In genomic region chr7:145299562-145300320, GRCm38 (mm10) we compare ENCODE assay signal across 8 mouse cellular contexts. TPM values are rescaled to one million over a fixed set of nuclear protein-coding genes. Genes with fewer than 3 reads are reported as not detected.
DNase-seq lines count a peak whose midpoint lies in the region; ATAC-seq lines count a peak whose summit lies in the region.
"Had no signal": no experiment of that assay in that cellular context is flagged by ENCODE, and none has a peak within 500 bp of the region (broad histone marks: within the 10 kb centered on the region; RNA-seq: fewer than 3 reads in every experiment).

No protein-coding gene starts in this region.

- DNase-seq in midbrain, embryonic 10.5 days (ENCODE audit: low spot score) = no peak
- DNase-seq in cerebellum, postnatal 25 days = peak; percentile 88 to 93
- peak; percentile 74 for DNase-seq in kidney, postnatal 10 days
- DNase-seq in layer of hippocampus, adult 8-10 months (ENCODE audit: low spot score in 2 of 2) = no peak

- H3K36me3 ChIP-seq in midbrain, embryonic 10.5 days = no peaks in the 10 kb centered on the region
- H3K36me3 ChIP-seq in midbrain, embryonic 13.5 days = no peaks in the 10 kb centered on the region
- H3K36me3 ChIP-seq in stomach, embryonic 16.5 days (ENCODE audit: control insufficient read depth, insufficient read depth, low read length) = no peaks in the 10 kb centered on the region
- H3K36me3 ChIP-seq in forebrain, embryonic 12.5 days (replicated peaks) = no peaks in the 10 kb centered on the region

- H3K9ac ChIP-seq in midbrain, embryonic 13.5 days (replicated peaks) = no peak overlapping the region
- H3K9ac ChIP-seq in stomach, embryonic 16.5 days (ENCODE audit: low read length) = no peak overlapping the region; the same call in 1 of the 2 replicates
- H3K9ac ChIP-seq in forebrain, embryonic 12.5 days = no peak overlapping the region

- H3K27ac ChIP-seq in midbrain, embryonic 10.5 days (replicated peaks) = peak overlapping the region; percentile 61
- H3K27ac ChIP-seq in midbrain, embryonic 13.5 days = no peak overlapping the region
- peak overlapping the region; percentile 75 for H3K27ac ChIP-seq in stomach, embryonic 16.5 days (ENCODE audit: low read length)
- H3K27ac ChIP-seq in forebrain, embryonic 12.5 days = no peak overlapping the region

- no peak for ATAC-seq in midbrain, embryonic 13.5 days
- ATAC-seq in stomach, embryonic 16.5 days (ENCODE audit: insufficient read depth, low FRiP score) = no peak
- no peak for ATAC-seq in forebrain, embryonic 12.5 days (ENCODE audit: low FRiP score)

- no peak overlapping the region for H3K4me3 ChIP-seq in midbrain, embryonic 10.5 days
- H3K4me3 ChIP-seq in midbrain, embryonic 13.5 days (replicated peaks) = no peak overlapping the region
- no peak overlapping the region for H3K4me3 ChIP-seq in stomach, embryonic 16.5 days (replicated peaks; ENCODE audit: low read length)
- H3K4me3 ChIP-seq in forebrain, embryonic 12.5 days (replicated peaks) = no peak overlapping the region

- H3K4me2 ChIP-seq in midbrain, embryonic 13.5 days (replicated peaks) = no peak overlapping the region
- no peak overlapping the region for H3K4me2 ChIP-seq in stomach, embryonic 16.5 days (ENCODE audit: low read depth, low read length)
- H3K4me2 ChIP-seq in forebrain, embryonic 12.5 days = no peak overlapping the region

- H3K4me1 ChIP-seq in midbrain, embryonic 10.5 days = peaks cover 36% of the 10 kb centered on the region
- H3K4me1 ChIP-seq in midbrain, embryonic 13.5 days (replicated peaks) = peaks cover 16% of the 10 kb centered on the region
- H3K4me1 ChIP-seq in stomach, embryonic 16.5 days (ENCODE audit: control insufficient read depth, insufficient read depth, low read length) = peaks cover 23% of the 10 kb centered on the region
- H3K4me1 ChIP-seq in forebrain, embryonic 12.5 days = peaks cover 24% of the 10 kb centered on the region

- peaks cover 15% of the 10 kb centered on the region for H3K27me3 ChIP-seq in midbrain, embryonic 10.5 days (ENCODE audit: low read depth, poor library complexity, severe bottlenecking)
- 0 out of 2 replicates have a peak, but pooled peaks cover 5% of the 10 kb centered on the region for H3K27me3 ChIP-seq in midbrain, embryonic 13.5 days
- H3K27me3 ChIP-seq in stomach, embryonic 16.5 days (ENCODE audit: control insufficient read depth, insufficient read depth, low read length) = no peaks in the 10 kb centered on the region
- H3K27me3 ChIP-seq in forebrain, embryonic 12.5 days = no peaks in the 10 kb centered on the region

- 61% methylated on average over 7 of the region's 7 CpGs for WGBS in midbrain, embryonic 10.5 days
- WGBS in midbrain, embryonic 13.5 days = 67% methylated on average over 7 of the region's 7 CpGs
- WGBS in stomach, embryonic 16.5 days = 51% methylated on average over 7 of the region's 7 CpGs
- 69% methylated on average over 7 of the region's 7 CpGs for WGBS in forebrain, embryonic 12.5 days

- H3K9me3 ChIP-seq in midbrain, embryonic 10.5 days (replicated peaks) = no peaks in the 10 kb centered on the region
- H3K9me3 ChIP-seq in midbrain, embryonic 13.5 days = no peaks in the 10 kb centered on the region
- no peaks in the 10 kb centered on the region for H3K9me3 ChIP-seq in stomach, embryonic 16.5 days (replicated peaks; ENCODE audit: control insufficient read depth, low read length)
- no peaks in the 10 kb centered on the region for H3K9me3 ChIP-seq in forebrain, embryonic 12.5 days

RNA-seq across cellular contexts. Expression of gene Mrgprf, which starts 0.9 kb away (rescaled TPM):
- polyA plus RNA-seq in midbrain, embryonic 10.5 days (2016; fragmentation: Nextera tagmentation; extraction: Ambion mirVana) = 0.37 and 0.63 TPM in 2 replicates
- polyA plus RNA-seq in midbrain, embryonic 13.5 days (2015; fragmentation: Nextera tagmentation; extraction: Ambion mirVana) = 2.4 and 2.8 TPM in 2 replicates
- polyA plus RNA-seq in stomach, embryonic 16.5 days (2015; fragmentation: Nextera tagmentation; extraction: Ambion mirVana) = 5.5 and 7.4 TPM in 2 replicates
- 0.46 and 0.47 TPM in 2 replicates for polyA plus RNA-seq in forebrain, embryonic 12.5 days (2016; fragmentation: Nextera tagmentation; extraction: Ambion mirVana)
- 1 to 10 TPM in 2 of 4 experiments, under 1 TPM in 2; 0.87 to 1.2 (median 1.1) TPM for total RNA-seq in layer of hippocampus, adult 8-10 months (2022)

RNA-seq across cellular contexts. Expression of gene Mrgprd, which starts 14.9 kb away (rescaled TPM):
- polyA plus RNA-seq in midbrain, embryonic 10.5 days (2016; fragmentation: Nextera tagmentation; extraction: Ambion mirVana) = not detected in 2 replicates
- polyA plus RNA-seq in midbrain, embryonic 13.5 days (2015; fragmentation: Nextera tagmentation; extraction: Ambion mirVana) = not detected in 2 replicates
- not detected in 2 replicates for polyA plus RNA-seq in stomach, embryonic 16.5 days (2015; fragmentation: Nextera tagmentation; extraction: Ambion mirVana)
- not detected in 2 replicates for polyA plus RNA-seq in forebrain, embryonic 12.5 days (2016; fragmentation: Nextera tagmentation; extraction: Ambion mirVana)
- total RNA-seq in layer of hippocampus, adult 8-10 months (2022) = not detected
- total RNA-seq: left cerebral cortex, postnatal 36 days had no signal

RNA-seq across cellular contexts. Expression of gene Tpcn2, which starts 15.9 kb away (rescaled TPM):
- polyA plus RNA-seq in midbrain, embryonic 10.5 days (2016; fragmentation: Nextera tagmentation; extraction: Ambion mirVana) = 5.4 and 6.8 TPM in 2 replicates
- polyA plus RNA-seq in midbrain, embryonic 13.5 days (2015; fragmentation: Nextera tagmentation; extraction: Ambion mirVana) = 2.7 and 4.2 TPM in 2 replicates
- polyA plus RNA-seq in stomach, embryonic 16.5 days (2015; fragmentation: Nextera tagmentation; extraction: Ambion mirVana) = 9.7 and 11.2 TPM in 2 replicates
- polyA plus RNA-seq in forebrain, embryonic 12.5 days (2016; fragmentation: Nextera tagmentation; extraction: Ambion mirVana) = 4.8 and 5.2 TPM in 2 replicates
- total RNA-seq in layer of hippocampus, adult 8-10 months (2022) = 10 to 100 TPM in 2 of 4 experiments, 1 to 10 TPM in 2; 8.3 to 14.3 (median 10.5) TPM

Comparison
In these comparisons a context has a peak if more than half of its experiments do, and no peak if none do; other contexts are left out.
1. H3K27ac ChIP-seq: peak in midbrain, embryonic 10.5 days (single experiment) and stomach, embryonic 16.5 days (single experiment); none in midbrain, embryonic 13.5 days (single experiment) and forebrain, embryonic 12.5 days (single experiment).
2. DNase-seq: peak in cerebellum, postnatal 25 days (2 of 2) and kidney, postnatal 10 days (single experiment); none in midbrain, embryonic 10.5 days (single experiment) and layer of hippocampus, adult 8-10 months (0 of 2).